Mouse (Mus musculus) brain, embryonic 14.5 days (tissue): ENCODE data around the gene Stk40.

Experiments used
- CTCF ChIP-seq: fragments of 200-500 bp; IDR thresholded peaks from 2 replicates; pipeline ENCODE4 v1.5.1; 2012; ENCODE audit warnings: inconsistent platforms, mild to moderate bottlenecking, moderate library complexity, borderline replicate concordance; ENCODE audit not compliant: insufficient read depth, insufficient read length; ENCODE audit errors: extremely low read depth
- POLR2A ChIP-seq: fragments of 200-500 bp; IDR thresholded peaks from 2 replicates; pipeline ENCODE4 v1.6.1; 2012; ENCODE audit warnings: mild to moderate bottlenecking, inconsistent platforms, borderline replicate concordance; ENCODE audit not compliant: poor library complexity, insufficient read depth, insufficient read length, severe bottlenecking; ENCODE audit errors: extremely low read depth

DNA sequence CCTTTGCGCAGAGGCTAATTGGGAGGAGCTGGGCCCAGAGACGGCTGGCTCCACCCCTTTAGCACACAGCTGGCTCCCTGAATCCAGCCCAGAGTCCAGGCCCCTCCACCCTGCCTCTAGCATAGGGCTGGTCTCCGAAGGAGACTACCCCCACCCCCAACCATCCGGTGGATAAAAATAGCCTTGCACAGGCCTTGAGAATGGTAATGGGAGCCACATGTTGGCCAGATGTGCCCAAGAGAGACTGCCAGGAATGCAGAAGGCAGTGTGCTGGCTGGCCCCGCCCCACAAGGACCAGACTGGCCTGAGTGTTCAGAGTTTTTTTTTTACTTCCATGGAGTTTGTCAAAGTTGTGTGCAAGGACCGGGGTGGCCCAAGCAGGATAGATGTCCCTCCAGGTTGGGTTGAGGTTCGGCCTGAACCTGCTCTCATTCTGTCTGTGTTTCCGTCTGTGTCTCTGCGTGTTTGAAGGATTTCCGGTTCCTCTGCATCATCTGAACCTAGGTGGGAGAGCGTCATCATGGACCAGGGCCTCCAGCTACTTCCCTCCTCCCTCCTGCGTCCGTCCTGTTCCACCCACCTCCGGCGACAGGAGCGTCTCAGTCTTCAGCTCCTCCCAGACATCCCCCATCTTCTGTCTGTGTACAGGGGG is 46.7 kb downstream of the Stk40 start:
- no peak for TF ChIP-seq CTCF
- TF ChIP-seq POLR2A, result no peak
